Mouse (Mus musculus): ENCODE measurements around the gene Prg3.

- no peak for TF ChIP-seq CTCF (IDR thresholded peaks at IDR 0.05; ENCODE audit: extremely low read depth, insufficient read depth, low read length)
- TF ChIP-seq POLR2A (IDR thresholded peaks at IDR 0.05; ENCODE audit: extremely low read depth, insufficient read depth, low read length) = no peak
Measured at GRCm38 (mm10) chr2:84987930-84988329, at the start of gene Prg3.

All from cortical plate, adult 2 months (tissue).